Mouse (Mus musculus) frontal cortex, adult (tissue): ENCODE results near the gene Spryd3.
"Not testable (repeated sequence)": the region's sequence is repeated elsewhere in the genome, so short reads cannot be mapped to it uniquely, and the experiment has no call there.

Experiments used
- ATAC-seq: cut with Nextera tagmentation; 2 replicates; pipeline ENCODE4 v1.9.2; 2017; ENCODE audit warnings: mild to moderate bottlenecking, moderate library complexity, mixed read lengths; ENCODE audit not compliant: low TSS enrichment

Spryd3 gene

DNA sequence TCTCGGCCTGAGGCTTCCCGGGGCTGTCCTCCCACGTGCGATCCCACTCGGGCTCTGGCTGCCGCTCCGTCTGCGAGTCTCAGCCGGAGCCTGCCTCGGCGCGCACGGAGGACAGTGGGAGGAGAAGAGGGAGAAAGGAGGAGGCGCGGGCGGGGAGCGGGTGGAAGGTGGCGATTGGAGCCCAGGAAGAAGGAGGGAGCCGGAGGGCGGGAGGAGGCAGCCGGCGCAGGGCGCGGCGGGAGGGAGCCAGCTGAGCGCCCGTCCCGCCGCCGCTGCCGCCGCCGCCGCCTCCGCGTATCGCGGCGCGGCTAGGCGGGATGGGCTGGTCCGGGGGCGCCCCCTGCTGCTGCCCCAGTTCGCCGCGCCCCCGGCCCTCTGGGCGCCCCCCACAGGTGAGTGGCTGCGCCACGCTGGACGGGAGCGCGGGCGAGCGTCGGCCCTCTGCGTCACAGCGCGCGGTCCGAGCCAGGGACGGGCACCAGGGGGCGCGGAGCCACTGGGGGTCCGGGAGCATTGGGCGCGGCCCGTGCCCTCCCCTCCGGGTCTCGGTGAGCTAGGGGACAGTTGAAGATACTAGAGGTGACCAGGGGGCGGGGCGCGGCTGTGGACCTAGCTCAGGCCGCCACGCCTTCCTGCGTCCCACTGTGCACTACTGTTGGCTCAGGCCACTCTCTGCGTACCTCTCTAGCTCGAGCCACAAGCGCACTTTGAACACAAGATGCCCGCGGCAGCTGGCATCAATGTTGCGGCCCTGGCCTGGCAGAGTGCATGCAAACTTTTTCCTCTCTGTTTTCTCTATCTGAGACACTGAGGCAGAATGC, 35.7 kb downstream of the Spryd3 start, which contains the start of gene Tns2:
Gene Tns2 (plus strand): TSS at position 253 of the 821 bp plus-strand sequence.
- ATAC-seq: peak; percentile 62

DNA sequence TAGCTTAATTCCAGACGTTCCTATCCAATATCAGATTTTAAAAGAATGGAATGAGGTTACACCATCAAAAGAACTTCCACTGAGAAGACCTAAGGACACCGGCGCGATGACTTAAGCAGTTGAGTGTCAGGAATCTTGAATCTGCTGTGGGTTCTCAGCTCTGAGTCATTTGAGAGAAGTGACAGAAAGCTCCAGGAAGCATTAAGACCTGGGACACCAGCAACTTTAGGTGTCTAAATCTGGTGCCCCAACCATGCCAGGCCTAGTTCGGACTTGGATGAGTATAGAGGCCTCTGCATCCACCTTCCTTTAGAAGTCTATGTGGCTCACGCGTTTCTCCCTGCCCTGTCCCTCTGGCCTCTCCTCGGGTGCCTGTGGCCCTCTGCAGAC, 36.3 kb downstream of the Spryd3 start:
- peak; percentile 11; the same call in 1 of the 2 replicates for ATAC-seq

DNA sequence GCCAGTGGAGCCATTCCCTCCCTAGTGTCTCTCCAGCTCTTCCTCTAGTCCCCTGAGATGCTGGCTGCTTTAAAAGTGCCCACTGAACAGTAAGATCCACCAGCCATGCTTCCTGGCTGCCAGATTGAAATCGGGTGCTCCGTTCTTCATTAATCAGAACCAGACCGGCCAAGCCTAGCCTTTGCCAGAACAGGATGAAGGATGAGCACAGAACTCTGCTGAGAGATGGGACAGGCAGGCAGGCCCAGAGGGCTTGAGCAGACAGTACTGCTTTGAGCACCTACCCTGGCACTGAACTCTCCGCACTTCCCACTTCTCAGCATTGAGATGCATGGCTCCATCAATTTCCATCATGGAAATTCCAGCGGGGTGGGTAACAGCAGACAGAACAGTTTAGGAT, 36.8 kb downstream of the Spryd3 start:
- no peak for ATAC-seq

DNA sequence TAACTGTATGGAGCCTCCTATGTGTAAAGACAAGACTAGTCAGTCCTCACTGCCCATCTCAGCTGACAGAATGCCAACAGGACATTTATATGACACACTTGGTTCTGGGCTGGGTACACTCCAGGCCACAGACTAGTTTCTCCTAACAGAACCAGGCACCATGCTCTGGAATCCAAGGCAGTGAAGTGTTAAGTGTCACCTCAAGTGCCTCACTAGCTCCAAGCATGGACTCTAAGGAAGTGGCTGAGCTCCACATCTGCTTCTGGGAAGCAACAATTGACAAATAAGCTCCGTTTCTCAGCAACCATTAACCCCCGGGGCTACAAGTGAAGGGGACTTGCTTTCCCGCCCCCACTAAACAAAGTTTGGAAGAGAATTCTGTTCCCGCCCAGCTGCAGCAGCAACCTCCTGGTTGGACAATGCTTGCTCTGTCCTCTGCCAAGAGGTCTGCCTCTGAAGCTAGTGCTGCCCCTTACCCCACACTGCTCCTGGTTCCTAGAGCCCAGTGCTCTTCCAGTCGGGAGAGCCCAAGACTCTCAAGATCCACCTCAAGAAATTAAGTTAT, 38.0 kb downstream of the Spryd3 start:
- ATAC-seq: no peak

- ATAC-seq: no peak
Observed at GRCm38 (mm10) chr15:102097147-102097915, 38.7 kb downstream of the Spryd3 start.

DNA sequence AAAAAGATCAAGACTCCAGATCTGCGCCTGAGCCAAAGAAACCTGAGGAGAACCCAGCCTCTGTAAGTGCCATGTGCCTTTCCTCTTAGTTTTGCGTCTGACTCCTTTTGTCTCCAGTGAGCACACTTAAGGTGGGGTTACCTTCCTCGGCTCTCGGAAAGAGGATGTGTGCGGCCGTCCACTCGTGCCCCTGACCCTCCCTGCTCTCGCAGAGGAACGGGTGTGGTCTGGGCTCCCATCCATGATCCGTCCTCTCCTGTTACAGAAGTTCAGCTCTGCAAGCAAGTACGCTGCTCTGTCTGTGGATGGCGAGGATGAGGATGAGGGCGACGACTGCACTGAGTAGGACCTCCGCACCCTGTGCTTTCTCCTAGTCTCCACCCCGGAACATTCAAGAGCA, 41.0 kb downstream of the Spryd3 start:
- ATAC-seq: no peak

DNA sequence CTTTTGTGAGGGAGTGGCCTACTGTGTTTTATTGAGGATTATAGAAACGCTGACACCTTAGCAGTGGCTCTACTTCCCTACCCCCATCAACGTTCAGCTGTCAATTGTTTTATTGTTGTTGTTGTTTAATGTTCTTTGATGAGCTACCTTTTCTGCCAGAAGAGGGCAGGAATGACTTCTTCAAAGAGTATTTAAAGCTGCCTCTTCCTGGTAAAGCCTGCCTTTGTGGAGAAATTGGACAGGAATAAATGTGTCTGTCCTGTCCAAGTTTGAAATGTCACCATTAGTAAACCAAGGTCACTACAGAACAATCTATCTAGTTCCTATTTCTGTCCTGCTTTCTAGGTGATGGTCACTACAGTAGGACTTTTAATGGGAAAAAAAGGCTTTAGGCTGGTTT, 41.9 kb downstream of the Spryd3 start:
- ATAC-seq: no peak

DNA sequence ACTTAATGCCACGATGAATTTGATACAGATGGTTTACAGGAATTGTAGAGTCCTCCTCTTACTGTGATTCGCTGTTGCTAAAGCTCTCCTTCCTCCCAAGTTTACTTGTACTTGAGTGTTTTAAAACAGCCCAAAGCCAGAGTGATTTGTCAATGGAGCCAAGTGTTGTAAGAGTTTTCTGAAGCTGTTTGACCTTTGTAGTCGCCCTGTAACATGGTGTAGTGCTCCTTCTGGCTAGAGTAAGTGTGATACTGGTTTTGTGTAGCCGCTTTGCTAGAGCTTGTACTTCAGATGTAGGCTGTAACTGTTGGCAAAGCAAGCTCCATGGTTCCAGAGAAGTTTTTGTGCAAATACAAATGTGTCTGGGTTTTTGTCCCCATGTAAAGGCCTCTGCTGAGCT, 43.8 kb downstream of the Spryd3 start:
- ATAC-seq: no peak

DNA sequence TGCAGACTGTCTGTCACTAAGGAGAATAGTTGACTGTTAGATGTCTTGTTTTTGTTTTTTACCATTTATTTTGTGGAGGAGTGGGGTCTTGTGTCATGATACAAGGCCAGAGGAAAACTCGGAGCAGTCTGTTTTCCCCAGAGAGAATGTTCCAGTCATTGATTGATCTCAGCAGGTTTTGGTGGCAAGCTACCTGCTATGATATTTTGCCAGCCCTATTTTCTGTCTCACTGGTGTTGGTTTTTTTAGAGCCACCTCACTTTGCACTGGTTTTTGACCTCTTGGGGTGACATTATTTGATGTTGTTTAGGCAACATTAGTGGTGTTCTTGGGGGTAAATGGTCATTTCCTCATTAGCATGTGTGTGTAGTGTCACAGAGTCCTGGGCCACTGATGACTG, 44.3 kb downstream of the Spryd3 start:
- ATAC-seq: no peak

DNA sequence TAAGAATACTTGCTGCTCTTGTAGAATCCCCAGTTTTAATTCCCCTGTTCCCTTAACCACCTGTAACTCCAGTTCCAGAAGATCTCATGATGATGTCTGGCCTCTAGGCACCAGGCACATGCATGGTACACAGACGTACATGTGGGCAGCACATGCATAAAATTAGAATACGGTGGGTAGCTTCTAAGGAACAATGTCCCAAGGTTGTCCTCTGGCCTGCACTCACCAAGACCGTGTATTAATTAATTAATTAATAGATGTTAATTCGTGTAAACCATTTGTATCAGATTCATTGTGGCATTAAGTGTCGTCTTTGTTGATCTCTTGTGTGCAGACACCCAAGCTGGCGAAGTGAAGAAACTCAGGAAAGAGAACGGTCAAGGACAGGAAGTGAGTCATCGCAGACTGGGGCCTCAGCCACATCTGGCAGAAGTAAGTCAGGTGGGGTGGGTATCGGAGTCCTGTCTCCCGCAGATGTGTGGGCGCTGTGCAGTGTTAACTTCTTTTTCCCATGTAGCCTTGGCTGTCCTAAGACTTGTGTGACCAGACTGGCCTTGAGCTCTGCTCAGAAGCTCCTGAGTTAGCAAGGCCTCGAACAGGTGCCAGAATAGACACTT, 44.9 kb downstream of the Spryd3 start:
- ATAC-seq: no peak

DNA sequence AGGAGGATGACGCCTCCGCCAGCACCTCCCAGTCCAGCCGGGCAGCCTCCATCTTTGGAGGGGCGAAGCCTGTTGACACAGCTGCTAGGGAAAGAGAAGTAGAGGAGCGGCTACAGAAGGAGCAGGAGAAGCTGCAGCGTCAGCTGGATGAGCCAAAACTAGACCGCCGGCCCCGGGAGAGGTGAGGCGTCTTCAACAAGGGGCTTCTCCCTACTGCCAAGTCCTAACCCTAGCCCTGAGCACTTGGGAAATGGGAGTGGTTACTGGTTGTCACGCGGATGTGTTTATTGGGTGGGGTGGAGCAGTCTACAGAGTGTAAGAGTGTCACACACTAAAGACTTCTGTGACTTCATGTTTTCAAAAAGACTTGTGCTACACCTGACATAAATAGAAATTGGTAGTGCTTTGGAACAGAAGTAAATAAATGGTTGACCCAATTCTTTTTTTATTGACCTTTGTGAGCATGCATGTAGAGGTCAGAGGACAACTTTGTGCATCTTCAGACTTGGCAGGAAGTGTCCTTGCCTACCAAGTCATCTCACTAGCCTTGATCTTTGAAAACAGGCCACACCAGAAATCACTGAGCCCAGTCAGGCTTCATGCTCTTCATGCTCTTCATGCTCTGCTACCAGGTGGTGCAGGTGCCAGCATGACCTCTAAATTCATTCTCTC, 46.0 kb downstream of the Spryd3 start:
- ATAC-seq: no peak

DNA sequence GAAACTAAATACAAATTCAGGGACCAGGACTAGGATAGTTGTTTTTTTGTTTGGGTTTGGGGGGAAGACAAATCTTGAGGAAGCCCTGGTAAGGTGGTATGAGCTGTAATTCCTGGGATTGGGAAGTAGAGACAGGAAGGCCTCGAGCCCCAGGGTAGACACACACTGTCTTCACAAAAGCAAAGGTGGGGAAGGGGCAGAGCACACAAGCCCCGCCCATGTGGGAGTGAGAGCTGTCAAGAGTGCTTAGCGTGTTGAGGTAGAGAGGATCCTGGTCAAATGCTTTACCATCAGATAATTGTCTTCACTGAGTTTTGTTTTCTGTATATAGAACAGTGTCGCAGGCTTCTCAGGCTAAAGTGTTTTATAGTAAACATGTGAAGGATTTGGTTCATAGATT, 53.0 kb downstream of the Spryd3 start:
- no peak for ATAC-seq

DNA sequence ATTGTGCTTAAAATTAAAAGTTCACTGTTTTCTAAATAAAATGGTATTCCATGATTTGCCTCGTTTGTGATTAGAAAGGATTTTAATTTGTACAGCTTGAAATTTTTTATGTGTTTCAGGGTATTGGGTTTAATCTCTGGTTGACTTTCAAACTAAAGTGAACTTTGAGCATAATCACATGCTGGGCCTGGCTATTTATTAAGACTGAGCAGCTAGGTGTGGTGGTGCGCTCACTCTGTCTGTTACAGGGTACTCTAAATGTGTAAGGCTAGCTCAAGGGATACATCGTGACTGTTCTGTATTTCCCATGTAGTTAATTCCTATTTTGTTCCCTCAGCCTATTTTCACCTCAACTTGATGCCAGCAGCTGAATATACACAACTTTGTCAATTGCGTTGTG, 53.9 kb downstream of the Spryd3 start:
- ATAC-seq: no peak

GRCm38 (mm10) chr15:102080429-102080828, 55.6 kb downstream of the Spryd3 start:
- no peak for ATAC-seq

- ATAC-seq: not testable (repeated sequence)
Observed at GRCm38 (mm10) chr15:102079924-102080323, 56.1 kb downstream of the Spryd3 start.

GRCm38 (mm10) chr15:102079221-102079620, 56.8 kb downstream of the Spryd3 start:
- ATAC-seq: no peak

- ATAC-seq: no peak
Observed at GRCm38 (mm10) chr15:102077111-102077677, 58.8 kb downstream of the Spryd3 start.

- no peak for ATAC-seq
Observed at GRCm38 (mm10) chr15:102074876-102075585, 61.0 kb downstream of the Spryd3 start.

GRCm38 (mm10) chr15:102074070-102074731, 61.8 kb downstream of the Spryd3 start:
- peak; percentile 32; the same call in 1 of the 2 replicates for ATAC-seq

DNA sequence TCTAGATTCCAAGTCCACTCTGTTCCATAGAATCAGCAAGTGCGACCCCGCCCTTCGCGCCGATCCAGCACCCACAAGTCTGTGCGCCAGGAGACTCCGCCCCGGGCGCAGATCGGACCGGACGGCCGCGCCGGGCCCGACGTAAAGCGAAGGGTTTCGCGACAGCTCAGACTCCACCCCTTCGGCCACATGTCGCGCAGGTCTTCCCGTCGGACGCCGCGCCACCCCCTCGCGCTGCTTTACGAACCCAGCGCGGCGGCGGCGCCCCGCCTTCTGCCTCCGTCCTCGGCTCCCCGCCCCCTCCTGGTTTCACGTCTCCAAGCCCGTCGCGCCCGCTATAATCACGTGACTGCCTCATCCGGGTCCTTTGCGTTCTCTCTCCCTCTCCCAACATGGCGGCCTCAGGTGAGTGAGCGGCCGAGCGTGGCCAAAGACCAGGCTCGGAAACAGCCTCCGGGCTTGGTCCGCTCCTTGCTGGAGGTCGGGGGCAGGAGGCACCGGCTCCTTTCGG, 62.4 kb downstream of the Spryd3 start, which contains the start of gene Eif4b:
Gene Eif4b (plus strand): TSS at position 215 of the 511 bp plus-strand sequence.
- ATAC-seq: peak; percentile 96
